Mouse (Mus musculus) liver, adult 2 months (tissue): ENCODE data around the gene Aurkb.

Source experiments
- CTCF ChIP-seq: fragments of 200-500 bp; IDR thresholded peaks from 2 replicates; pipeline ENCODE4 v1.5.1; 2011; ENCODE audit warnings: low read depth, low read length, control low read depth
- POLR2A ChIP-seq: fragments of 200-500 bp; IDR thresholded peaks from 2 replicates; pipeline ENCODE4 v1.6.1; 2011; ENCODE audit warnings: low read length, control low read depth; ENCODE audit not compliant: insufficient read depth; ENCODE audit errors: extremely low read depth

GRCm38 (mm10) chr11:69099915-69100345, 54.5 kb downstream of the Aurkb start:
- peak; percentile 25; the same call in 1 of the 2 replicates for TF ChIP-seq CTCF
- no peak for TF ChIP-seq POLR2A
